Mouse (Mus musculus) heart, adult 8-10 months (tissue): ENCODE data around the gene Cnn2. TPM values are rescaled to one million over a fixed set of nuclear protein-coding genes. Genes with fewer than 3 reads are reported as not detected.

Experiments used
- DNase-seq: peaks from one replicate; pipeline ENCODE4 v3.0.0; 2022; ENCODE audit warnings: low spot score
- total RNA-seq, 4 experiments: library from RNA; stranded (reverse); gene quantifications; 2 replicates each; pipeline ENCODE4 v1.2.4; 2022

The Cnn2 gene
- total RNA-seq, 4 experiments from 2014 or later = 27.1 to 35.7 (median 33.3) TPM

- no peak for DNase-seq
Observed at GRCm38 (mm10) chr10:80019471-80020131, 31.2 kb downstream of the Cnn2 start.

- no peak for DNase-seq
Observed at GRCm38 (mm10) chr10:80020191-80020590, 31.8 kb downstream of the Cnn2 start.

DNA sequence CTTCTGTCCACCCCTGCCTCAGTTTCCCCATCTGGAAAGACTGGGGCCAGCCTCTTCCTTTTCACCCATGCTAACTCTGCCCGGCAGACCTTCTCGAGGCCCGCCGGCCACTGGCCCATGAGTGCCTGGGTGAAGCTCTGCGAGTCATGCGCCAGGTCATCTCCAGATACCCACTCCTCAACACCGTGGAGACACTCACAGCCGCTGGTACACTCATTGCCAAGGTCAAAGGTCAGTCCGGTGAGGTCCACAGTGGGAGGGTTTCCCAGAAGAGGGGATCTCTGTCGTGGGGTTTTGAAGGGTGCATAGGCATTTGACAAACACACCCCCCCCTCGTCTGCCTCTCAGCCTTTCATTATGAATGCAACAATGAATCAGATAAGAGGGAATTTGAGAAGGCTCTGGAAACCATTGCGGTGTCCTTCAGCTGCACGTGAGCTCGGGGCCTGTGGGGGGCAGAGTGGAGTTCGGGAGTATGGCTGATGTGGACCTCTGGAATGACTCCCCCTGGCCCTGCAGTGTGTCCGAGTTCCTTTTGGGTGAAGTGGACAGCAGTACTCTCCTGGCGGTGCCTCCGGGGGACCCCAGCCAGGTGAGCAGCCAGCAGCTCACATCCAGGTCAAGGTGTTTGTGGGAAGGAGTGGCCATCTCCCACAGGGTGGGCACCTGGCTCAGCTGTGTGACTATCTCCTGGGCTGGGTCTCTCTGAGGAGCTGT lies 32.4 kb downstream of the Cnn2 start:
- DNase-seq = no peak

- no peak for DNase-seq
Observed at GRCm38 (mm10) chr10:80021320-80021641, 32.9 kb downstream of the Cnn2 start.

DNA sequence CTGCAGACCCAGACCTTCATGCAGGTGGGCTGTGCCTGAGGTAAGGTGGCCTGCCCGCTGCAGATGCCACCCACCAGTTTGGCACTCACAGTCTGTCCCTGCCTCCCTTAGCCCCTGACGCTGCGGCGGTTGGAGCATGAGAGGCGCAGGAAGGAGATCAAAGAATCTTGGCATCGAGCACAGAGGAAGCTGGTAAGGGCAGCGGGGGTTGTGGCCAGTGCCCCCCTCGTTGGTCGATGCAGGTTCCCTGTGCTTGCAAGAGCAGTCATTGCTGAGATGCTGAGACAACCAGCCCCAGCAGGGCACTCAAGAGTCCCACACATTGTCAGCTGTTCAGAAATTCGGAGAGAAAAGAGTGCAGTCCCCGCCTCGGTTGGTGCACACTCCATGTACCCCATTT lies 33.8 kb downstream of the Cnn2 start:
- no peak for DNase-seq

DNA sequence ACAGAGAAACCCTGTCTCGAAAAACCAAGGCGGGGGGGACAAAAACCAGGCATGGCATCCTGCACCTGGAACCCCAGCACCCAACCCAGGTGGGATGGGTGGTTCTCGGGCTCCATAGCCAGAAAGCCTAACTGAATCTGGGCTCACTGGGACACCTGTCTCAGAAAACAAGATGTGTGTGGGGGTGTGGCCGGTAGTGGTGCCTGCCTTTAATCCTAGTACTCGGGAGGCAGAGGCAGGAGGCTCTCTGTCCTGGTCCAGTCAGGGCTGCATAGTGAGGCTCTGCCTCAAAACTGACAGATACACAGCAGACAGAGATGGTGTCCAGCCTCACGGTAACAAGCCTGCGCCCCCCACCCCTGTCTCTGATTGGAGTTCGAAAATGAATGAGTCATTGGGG lies 34.4 kb downstream of the Cnn2 start:
- DNase-seq = no peak

GRCm38 (mm10) chr10:80023758-80024157 lies 35.4 kb downstream of the Cnn2 start:
- no peak for DNase-seq

DNA sequence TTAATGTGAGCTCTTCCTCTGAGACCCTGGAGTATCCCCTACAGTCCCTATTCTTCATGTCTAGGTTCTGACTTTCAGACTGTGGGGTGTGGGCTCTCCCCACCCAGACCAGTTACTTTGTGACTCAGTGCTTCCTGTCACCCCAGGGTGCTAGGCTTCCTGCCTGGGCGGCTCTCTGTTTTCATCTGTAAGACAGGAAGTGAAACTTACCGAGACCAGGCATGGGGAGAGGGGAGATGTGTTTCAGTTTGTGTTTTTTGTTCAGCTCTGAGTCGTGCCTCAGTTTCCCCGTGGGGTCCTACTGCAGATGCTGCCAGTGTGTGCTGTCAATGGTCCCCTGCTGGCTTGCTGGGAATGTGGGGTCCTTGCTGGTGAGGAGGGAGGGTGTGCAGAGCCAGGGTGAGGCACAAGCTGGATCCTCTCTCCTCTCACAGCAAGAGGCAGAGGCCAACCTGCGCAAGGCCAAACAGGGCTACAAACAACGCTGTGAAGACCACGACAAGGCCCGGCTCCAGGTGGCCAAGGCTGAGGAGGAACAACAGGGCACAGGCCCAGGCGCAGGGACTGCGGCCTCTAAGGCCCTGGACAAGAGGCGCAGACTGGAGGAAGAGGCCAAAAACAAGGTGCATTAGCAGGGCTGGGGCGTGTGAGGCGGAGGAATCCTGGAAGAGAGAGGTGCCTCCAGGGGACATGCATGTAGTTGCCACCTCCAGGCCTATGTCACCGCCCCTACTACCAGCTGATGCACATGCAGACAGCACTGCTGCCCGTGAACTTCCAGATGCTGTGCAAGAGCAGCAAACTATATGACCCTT lies 36.1 kb downstream of the Cnn2 start:
- DNase-seq = no peak

- DNase-seq = no peak
Observed at GRCm38 (mm10) chr10:80025044-80025347, 36.6 kb downstream of the Cnn2 start.

- DNase-seq = no peak
Observed at GRCm38 (mm10) chr10:80025463-80025862, 37.1 kb downstream of the Cnn2 start.

- DNase-seq = no peak
Observed at GRCm38 (mm10) chr10:80025889-80026288, 37.5 kb downstream of the Cnn2 start.

- DNase-seq = no peak
Observed at GRCm38 (mm10) chr10:80027681-80028520, 39.5 kb downstream of the Cnn2 start.

- no peak for DNase-seq
Observed at GRCm38 (mm10) chr10:80028521-80028846, 40.1 kb downstream of the Cnn2 start.

DNA sequence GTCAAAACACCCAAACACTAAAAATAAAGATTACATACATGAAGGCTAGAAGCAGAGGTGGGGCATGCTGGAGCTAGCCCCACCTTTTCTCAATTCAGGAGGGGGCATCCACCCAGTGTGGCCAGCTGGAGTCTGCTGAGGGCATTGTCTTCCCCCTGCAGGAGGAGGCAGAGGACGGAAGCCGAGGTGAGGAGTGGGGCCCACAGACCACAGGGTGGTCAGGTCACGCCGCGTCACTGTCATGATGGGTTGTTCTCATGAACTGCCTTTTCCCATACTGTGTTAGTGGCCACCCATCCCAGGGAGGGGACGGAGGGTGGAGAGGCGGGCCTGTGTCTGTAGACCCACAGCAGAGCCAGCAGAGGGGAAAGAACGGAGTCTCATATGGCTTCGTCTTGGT lies 41.8 kb downstream of the Cnn2 start:
- no peak for DNase-seq

DNA sequence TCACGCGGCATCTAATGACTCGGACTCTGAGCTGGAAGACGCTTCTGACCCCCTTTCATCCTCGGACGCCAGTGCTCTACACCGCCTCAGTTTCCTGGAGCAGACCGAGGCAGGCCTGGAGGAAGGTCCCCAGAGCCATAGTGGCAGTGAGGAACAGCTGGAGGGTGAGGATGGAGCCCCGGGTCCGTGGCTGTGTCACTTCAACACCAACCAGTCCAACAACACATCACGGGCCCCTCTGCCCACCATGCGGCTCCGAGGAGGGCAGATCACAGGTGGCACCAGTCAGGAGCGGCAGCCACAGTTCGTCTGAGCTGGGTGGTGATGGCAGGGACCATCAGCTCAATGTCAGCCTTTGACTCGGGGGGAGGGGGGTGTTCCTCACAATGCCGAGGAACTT lies 42.4 kb downstream of the Cnn2 start:
- no peak for DNase-seq

DNA sequence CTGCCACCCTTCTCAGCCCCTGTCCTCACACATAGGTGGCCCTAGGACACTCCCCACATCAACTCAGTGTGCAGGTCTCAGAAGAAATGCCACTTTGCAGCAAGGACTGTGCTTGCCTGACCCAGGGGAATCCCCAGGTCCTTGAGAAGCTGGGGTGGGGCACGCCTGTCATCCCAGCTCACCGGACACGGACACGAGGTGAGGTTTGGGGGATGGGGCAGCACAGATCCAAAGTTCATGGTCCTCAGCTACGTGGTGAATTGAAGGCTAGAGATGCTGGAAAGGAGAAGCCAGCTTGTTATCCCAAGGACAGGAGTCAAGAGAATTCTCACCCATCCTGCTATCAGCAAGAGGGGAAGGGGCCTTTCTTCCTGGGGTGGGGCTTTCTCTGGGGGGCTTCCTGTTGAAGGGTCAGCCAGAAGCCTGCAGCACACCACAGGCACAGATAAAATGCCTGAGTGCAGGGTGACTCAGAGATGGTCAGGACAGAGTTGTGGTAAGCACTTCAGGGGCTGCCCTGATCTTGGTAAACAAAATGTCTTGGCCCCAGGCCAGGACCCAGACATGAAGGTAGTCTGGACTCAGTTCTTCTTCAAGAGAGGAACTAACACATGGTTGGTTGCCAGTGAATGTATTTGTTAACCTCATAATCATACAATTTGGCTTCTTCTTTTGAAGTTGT lies 44.6 kb downstream of the Cnn2 start:
- DNase-seq = peak; percentile 68

DNA sequence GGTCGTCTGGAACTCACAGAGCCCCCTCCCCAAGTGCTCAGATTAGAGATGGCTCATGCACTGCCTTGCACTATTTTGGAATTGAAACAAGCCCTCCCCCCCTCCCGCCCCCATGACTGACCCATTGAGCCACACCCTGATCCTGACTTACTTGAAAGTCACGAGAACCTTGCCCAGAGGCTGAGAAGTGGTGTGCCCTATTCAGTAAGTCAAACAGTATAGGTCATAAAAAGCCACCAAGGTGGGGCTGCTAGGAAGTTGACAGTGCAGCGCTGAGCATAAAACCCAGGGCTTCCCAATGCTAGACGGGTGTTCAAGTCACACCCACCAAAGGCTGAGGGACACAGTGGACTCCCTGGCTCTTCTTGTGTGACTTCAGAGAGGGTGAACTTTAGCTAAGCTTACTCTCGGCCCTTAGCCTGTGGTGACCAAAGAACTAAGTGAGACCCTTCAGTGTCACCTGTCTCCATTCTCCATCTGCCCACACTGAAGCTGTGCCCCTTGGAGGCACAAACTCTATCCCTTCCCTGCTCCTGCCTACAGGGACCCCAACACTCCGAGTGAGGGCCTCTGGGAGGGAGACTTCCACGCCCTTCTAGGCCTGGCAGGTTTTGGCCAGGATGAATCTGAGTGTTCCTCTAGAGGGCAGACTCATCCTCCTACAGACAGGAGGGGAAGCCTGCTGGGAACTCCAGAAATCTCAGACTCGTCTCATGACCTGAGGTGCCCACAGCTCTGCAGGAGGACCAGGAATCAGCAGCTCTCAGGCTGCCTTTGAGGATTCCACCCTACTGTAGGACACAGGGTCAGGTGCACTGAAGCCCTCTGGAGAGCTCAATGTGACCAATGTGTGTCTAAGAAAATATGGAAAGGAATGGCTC lies 45.4 kb downstream of the Cnn2 start:
- peak; percentile 58 for DNase-seq

DNA sequence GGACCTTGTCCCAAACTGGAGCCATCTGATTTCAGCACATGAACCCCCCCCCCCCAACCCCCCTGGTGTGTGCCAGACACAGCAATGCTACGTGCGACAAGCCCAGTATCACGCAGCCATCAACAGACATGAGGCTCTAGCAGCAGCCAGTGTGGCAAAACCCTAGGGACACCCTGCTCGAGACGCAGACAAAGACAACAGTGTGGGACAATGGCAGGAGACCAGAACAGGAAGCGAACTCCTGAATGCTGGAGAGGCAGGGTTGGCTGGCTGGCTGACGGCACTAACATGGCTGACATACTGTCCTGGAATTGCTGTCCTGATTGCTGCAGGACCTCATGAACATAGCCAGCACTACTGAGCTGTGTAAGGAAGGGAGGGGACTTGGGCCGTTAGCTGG lies 46.8 kb downstream of the Cnn2 start:
- peak; percentile 57 for DNase-seq

- DNase-seq = no peak
Observed at GRCm38 (mm10) chr10:80035686-80036085, 47.3 kb downstream of the Cnn2 start.

- DNase-seq = peak; percentile 87
Observed at GRCm38 (mm10) chr10:80036832-80037231, 48.4 kb downstream of the Cnn2 start.

DNA sequence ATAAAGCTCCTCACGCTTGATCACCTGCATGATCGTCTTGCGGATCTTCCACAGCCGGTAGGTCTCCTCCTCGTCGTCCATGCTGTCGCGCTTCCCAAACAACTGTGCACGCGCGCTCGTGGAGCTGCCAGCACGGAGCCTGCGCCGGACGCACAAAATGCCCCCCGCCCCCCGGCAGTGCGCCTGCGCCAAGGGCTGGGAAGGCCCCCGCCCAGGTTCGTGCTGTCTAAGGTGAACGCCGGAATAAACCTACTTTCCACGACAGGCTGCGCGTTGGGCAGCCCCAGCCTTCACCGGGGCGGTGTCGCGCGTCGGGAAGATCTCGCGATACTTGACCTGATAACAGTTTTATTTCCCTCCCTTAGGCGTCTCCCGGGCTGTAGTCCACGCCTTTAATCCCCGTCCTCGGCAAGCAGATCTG lies 51.2 kb downstream of the Cnn2 start, which contains the start of gene Polr2e:
Gene Polr2e, minus strand, starts transcription at position 237 of the 421 bp plus-strand sequence.
- DNase-seq = peak; percentile 98
